Mouse (Mus musculus): ENCODE results near the gene Wdr45. TPM values are rescaled to one million over a fixed set of nuclear protein-coding genes. Genes with fewer than 3 reads are reported as not detected.
"Not testable (repeated sequence)": the region's sequence is repeated elsewhere in the genome, so short reads cannot be mapped to it uniquely, and the experiment has no call there.

The Wdr45 gene
- total RNA-seq (2014; fragmentation: Nextera tagmentation) (25.1 and 36.1 TPM in 2 replicates), total RNA-seq (2017) (27.9 and 30.8 TPM in 2 replicates), polyA plus RNA-seq (2012) (10.8 and 11.4 TPM in 2 replicates)

DNA sequence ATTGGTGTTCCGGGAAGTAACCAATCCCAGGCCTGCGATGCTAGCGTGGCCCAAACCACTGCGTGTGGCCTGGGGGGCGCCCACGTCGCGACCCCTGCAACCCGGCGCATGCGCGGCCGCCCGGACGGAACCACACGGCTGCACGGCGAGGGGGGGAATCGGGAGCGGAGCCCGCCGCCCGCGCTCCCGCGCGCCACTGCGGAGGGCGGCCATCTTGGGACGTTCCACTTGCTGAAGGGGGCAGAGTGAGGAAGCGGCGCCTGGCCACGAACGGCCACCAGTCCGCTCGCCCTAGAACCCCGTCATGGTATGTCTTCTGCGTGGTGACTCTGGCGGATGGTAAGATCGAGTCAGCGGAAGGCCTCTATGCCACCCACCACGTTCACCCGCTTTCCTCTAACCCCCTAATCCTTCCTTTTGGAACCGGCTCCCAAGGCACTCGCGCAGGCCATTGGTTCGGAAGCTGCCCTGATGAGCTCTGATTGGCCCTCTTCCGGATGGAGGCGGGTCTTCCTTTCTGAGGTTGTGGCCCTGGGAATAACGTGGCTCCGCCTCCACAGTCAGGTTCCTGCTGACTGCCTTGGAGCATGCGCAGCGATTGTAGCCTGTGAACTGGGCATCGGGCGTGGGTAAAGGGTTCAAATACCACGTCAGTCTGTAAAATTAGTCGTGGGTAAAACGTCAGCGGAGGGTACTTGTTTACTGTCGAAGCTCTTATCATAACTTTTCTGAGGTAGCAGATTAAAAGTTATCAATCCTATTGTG is at the start of gene Wdr45:
Gene Wdr45 (plus strand): TSS at position 199 of the 765 bp plus-strand sequence.
- peak; percentile 40 for DNase-seq (ENCODE audit: low spot score)

GRCm38 (mm10) chrX:7664791-7665190 is 49.3 kb upstream of the Wdr45 start:
- no peak for DNase-seq (ENCODE audit: low spot score)
- no peak overlapping the region for H3K4me3 ChIP-seq (ENCODE audit: low read depth, low read length)
- no peak for TF ChIP-seq TAL1 (conservative IDR thresholded peaks at IDR 0.05; ENCODE audit: low read depth, low read length)
- TF ChIP-seq CTCF (IDR thresholded peaks at IDR 0.05; ENCODE audit: low read depth, low read length) = no peak
- TF ChIP-seq GATA1 (IDR thresholded peaks at IDR 0.05; ENCODE audit: borderline replicate concordance, low read length) = no peak
- no peak for TF ChIP-seq GATA2 (IDR thresholded peaks at IDR 0.05; ENCODE audit: borderline replicate concordance, low read depth, low read length)
- TF ChIP-seq POLR2AphosphoS5 (IDR thresholded peaks at IDR 0.05; ENCODE audit: insufficient replicate concordance, low read depth, low read length) = no peak
- no peaks in the 10 kb centered on the region for H3K9me3 ChIP-seq (replicated peaks)
- H3K27me3 ChIP-seq (ENCODE audit: insufficient read depth, low read length) = peaks cover 9% of the 10 kb centered on the region; the same call in 1 of the 2 replicates
- peaks cover 35% of the 10 kb centered on the region for H3K36me3 ChIP-seq (replicated peaks)
- no peak for ATAC-seq (ENCODE audit: extremely low read depth, insufficient number of reproducible peaks, low FRiP score, poor library complexity, severe bottlenecking)
- no peaks in the 10 kb centered on the region for H3K4me1 ChIP-seq (ENCODE audit: insufficient read depth, low read depth, low read length)

More for the DNA sequence above, at the start of gene Wdr45:
- not testable (repeated sequence) for H3K9me3 ChIP-seq (replicated peaks); H3K27me3 ChIP-seq (ENCODE audit: insufficient read depth, low read length); H3K36me3 ChIP-seq (replicated peaks); H3K4me1 ChIP-seq (ENCODE audit: insufficient read depth, low read depth, low read length)
- H3K4me3 ChIP-seq (ENCODE audit: low read depth, low read length) = peak within 1 kb of the TSS; percentile 64
- peak; percentile 97 for ATAC-seq (ENCODE audit: extremely low read depth, insufficient number of reproducible peaks, low FRiP score, poor library complexity, severe bottlenecking)

DNA sequence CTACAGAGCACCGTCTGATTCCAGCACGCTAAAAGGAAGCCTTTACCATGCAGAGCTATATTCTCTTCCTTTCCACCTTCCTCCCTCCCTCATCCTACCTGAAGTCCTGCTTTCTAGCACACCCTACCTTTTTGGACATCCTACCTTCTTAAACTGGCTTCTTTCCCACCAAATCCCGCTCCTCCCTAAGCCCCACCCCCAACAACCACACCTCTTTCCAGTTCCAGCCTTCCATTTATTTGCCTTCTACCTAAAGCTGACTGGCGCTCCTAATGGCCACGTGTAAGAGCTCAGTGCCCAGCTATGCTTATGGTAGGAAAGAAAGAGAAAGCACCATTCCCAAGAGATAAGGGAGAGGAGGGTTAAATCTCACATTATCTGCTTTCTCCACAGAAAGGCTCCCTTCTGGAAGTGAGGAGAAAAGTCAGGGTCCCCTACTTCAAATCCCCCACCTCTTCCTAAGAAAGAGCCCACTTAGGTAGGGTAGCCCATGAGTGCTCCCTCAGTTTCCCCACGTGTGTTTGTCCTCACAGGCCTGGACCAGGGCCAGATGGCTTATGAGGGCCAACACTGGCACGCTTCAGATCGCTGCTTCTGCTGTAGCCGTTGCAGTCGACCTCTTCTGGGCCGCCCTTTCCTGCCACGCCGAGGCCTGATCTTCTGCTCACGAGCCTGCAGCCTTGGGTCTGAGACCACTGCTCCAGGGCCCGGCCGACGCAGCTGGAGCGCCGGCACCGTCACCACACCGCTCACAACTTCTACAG is 48.2 kb upstream of the Wdr45 start:
- DNase-seq (ENCODE audit: low spot score) (no peak), ATAC-seq (ENCODE audit: extremely low read depth, insufficient number of reproducible peaks, low FRiP score, poor library complexity, severe bottlenecking) (no peak)
- no peak for TF ChIP-seq GATA2 (IDR thresholded peaks at IDR 0.05; ENCODE audit: borderline replicate concordance, low read depth, low read length)
- TF ChIP-seq GATA1 (IDR thresholded peaks at IDR 0.05; ENCODE audit: borderline replicate concordance, low read length) = no peak
- TF ChIP-seq TAL1 (conservative IDR thresholded peaks at IDR 0.05; ENCODE audit: low read depth, low read length) = no peak
- TF ChIP-seq POLR2AphosphoS5 (IDR thresholded peaks at IDR 0.05; ENCODE audit: insufficient replicate concordance, low read depth, low read length) = no peak
- TF ChIP-seq CTCF (IDR thresholded peaks at IDR 0.05; ENCODE audit: low read depth, low read length) = no peak
- Histone ChIP-seq H3K4me1 (ENCODE audit: insufficient read depth, low read depth, low read length) (peaks cover 9% of the 10 kb centered on the region), H3K9me3 (replicated peaks) (no peaks in the 10 kb centered on the region), H3K36me3 (replicated peaks) (peaks cover 35% of the 10 kb centered on the region), H3K4me3 (ENCODE audit: low read depth, low read length) (no peak overlapping the region), H3K27me3 (ENCODE audit: insufficient read depth, low read length) (peaks cover 9% of the 10 kb centered on the region; the same call in 1 of the 2 replicates)

GRCm38 (mm10) chrX:7670390-7670881 is 43.7 kb upstream of the Wdr45 start:
- 0 out of 2 replicates have a peak, but pooled peaks have one; percentile 19 for ATAC-seq (ENCODE audit: extremely low read depth, insufficient number of reproducible peaks, low FRiP score, poor library complexity, severe bottlenecking)
- DNase-seq (ENCODE audit: low spot score) = peak; percentile 37

GRCm38 (mm10) chrX:7670921-7671623 is 43.1 kb upstream of the Wdr45 start, which contains the start of gene Plp2:
Gene Plp2, minus strand, starts transcription at chrX:7671390.
- Histone ChIP-seq H3K4me1 (ENCODE audit: insufficient read depth, low read depth, low read length) (peaks cover 51% of the 10 kb centered on the region), H3K4me3 (ENCODE audit: low read depth, low read length) (peak within 1 kb of the TSS; percentile 76), H3K36me3 (replicated peaks) (peaks cover 28% of the 10 kb centered on the region), H3K27me3 (ENCODE audit: insufficient read depth, low read length) (no peaks in the 10 kb centered on the region), H3K9me3 (replicated peaks) (no peaks in the 10 kb centered on the region)
- TF ChIP-seq GATA2 (IDR thresholded peaks at IDR 0.05; ENCODE audit: borderline replicate concordance, low read depth, low read length) (no peak), POLR2AphosphoS5 (IDR thresholded peaks at IDR 0.05; ENCODE audit: insufficient replicate concordance, low read depth, low read length) (no peak), CTCF (IDR thresholded peaks at IDR 0.05; ENCODE audit: low read depth, low read length) (no peak), TAL1 (conservative IDR thresholded peaks at IDR 0.05; ENCODE audit: low read depth, low read length) (no peak), GATA1 (IDR thresholded peaks at IDR 0.05; ENCODE audit: borderline replicate concordance, low read length) (no peak)
- ATAC-seq (ENCODE audit: extremely low read depth, insufficient number of reproducible peaks, low FRiP score, poor library complexity, severe bottlenecking) (no peak), DNase-seq (ENCODE audit: low spot score) (no peak)

More at GRCm38 (mm10) chrX:7670390-7670881, 43.7 kb upstream of the Wdr45 start:
- Histone ChIP-seq H3K9me3 (replicated peaks) (no peaks in the 10 kb centered on the region), H3K27me3 (ENCODE audit: insufficient read depth, low read length) (no peaks in the 10 kb centered on the region), H3K4me1 (ENCODE audit: insufficient read depth, low read depth, low read length) (peaks cover 46% of the 10 kb centered on the region), H3K4me3 (ENCODE audit: low read depth, low read length) (peak overlapping the region; percentile 76), H3K36me3 (replicated peaks) (peaks cover 29% of the 10 kb centered on the region)
- TF ChIP-seq TAL1 (conservative IDR thresholded peaks at IDR 0.05; ENCODE audit: low read depth, low read length) (no peak), POLR2AphosphoS5 (IDR thresholded peaks at IDR 0.05; ENCODE audit: insufficient replicate concordance, low read depth, low read length) (no peak), CTCF (IDR thresholded peaks at IDR 0.05; ENCODE audit: low read depth, low read length) (no peak), GATA1 (IDR thresholded peaks at IDR 0.05; ENCODE audit: borderline replicate concordance, low read length) (no peak)
